Mouse (Mus musculus): ENCODE measurements at regions not wholly inside any gene's neighbourhood (a gene's known extent, or its start where the extent isn't known, plus 50 kb on each side); places are given as distances from the start of the nearest gene placed in this dataset.

DNA sequence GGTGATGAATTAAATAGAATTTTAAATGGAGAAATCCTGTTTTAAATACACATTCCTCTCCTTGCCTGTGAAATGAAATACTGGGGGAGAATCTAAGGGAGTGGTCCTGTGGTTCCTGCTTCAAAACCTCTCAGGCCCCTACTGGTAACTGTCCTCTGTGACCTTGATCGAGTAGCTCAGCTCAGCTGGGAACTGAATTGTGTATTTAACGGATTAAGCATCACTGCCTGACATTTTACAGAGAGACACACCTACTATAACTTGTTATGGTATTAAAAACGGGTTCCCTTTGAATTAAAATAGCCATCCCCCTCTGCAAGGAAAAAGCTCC, 203.2 kb upstream of the Chl1 start:
- no peak for ATAC-seq (replicated peaks; ENCODE audit: poor library complexity)

DNA sequence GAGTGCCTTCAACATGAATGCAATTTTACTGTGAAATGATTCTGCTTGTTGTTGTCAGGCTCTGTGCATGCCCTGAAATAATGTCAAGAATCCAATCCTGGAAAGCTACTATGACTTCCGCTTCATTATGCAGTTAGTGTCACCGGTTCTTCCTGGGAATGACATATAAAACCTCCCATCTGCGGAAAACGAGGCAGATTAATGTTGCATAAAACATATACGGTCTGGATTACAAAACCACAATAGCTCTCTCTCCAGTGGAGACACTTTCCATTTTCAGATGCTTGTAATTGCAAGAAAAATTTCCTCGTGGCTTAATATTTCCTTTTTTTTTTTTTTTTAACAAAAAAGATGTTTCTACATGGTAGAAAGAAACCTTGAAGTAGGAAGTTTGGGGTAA, 198.2 kb upstream of the Chl1 start:
- ATAC-seq (replicated peaks; ENCODE audit: poor library complexity) = peak; percentile 54

- ATAC-seq (replicated peaks; ENCODE audit: poor library complexity) = no peak
These were observed 197.5 kb upstream of the Chl1 start for GRCm38 (mm10) chr6:103312935-103313334.

- ATAC-seq (replicated peaks; ENCODE audit: poor library complexity) = no peak
These were observed 192.3 kb upstream of the Chl1 start for GRCm38 (mm10) chr6:103318081-103318480.

- ATAC-seq (replicated peaks; ENCODE audit: poor library complexity) = peak; percentile 72
These were observed 191.6 kb upstream of the Chl1 start for GRCm38 (mm10) chr6:103318677-103319359.

- no peak for ATAC-seq (replicated peaks; ENCODE audit: poor library complexity)
These were observed 190.4 kb upstream of the Chl1 start for GRCm38 (mm10) chr6:103319964-103320363.

DNA sequence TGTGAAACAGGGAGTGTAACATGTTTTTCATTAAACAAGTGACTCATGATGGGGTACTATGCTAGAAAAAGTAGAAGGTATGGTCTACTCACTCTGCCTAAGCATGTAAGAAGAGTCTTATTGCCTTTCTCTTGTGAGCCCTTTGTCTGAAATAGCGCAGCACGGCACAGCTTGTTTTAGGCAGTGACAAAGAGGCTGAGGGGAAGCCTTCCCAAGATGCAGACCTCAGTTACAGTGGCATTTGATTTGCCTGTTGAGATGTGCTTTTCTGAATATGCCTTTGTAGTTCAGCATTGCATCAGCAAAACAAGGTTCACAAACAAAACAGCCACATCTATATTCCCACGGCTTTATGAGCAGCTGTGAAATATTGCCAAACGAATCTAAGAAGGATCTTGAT, 189.8 kb upstream of the Chl1 start:
- no peak for ATAC-seq (replicated peaks; ENCODE audit: poor library complexity)

GRCm38 (mm10) chr6:103321058-103321457, 189.3 kb upstream of the Chl1 start:
- ATAC-seq (replicated peaks; ENCODE audit: poor library complexity) = no peak

DNA sequence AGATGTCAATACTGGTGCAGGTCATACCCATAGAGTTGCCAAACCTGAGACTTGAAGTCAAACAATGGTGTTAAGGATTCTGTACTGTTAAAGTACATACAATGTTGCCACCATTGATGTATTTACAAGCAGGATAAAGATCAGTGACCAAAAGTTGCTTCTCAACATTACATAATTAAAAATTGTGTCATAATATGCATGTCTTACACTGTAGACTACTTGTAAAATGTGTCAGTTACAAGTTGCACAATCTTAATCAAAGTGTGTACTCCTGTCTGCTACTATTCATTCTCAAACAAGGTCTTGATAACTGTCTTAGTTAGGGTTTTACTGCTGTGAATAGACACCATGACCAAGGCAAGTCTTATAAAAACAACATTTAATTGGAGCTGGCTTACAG, 187.9 kb upstream of the Chl1 start:
- peak; percentile 74 for ATAC-seq (replicated peaks; ENCODE audit: poor library complexity)

GRCm38 (mm10) chr6:103335683-103336082, 174.7 kb upstream of the Chl1 start:
- ATAC-seq (replicated peaks; ENCODE audit: poor library complexity) = no peak

DNA sequence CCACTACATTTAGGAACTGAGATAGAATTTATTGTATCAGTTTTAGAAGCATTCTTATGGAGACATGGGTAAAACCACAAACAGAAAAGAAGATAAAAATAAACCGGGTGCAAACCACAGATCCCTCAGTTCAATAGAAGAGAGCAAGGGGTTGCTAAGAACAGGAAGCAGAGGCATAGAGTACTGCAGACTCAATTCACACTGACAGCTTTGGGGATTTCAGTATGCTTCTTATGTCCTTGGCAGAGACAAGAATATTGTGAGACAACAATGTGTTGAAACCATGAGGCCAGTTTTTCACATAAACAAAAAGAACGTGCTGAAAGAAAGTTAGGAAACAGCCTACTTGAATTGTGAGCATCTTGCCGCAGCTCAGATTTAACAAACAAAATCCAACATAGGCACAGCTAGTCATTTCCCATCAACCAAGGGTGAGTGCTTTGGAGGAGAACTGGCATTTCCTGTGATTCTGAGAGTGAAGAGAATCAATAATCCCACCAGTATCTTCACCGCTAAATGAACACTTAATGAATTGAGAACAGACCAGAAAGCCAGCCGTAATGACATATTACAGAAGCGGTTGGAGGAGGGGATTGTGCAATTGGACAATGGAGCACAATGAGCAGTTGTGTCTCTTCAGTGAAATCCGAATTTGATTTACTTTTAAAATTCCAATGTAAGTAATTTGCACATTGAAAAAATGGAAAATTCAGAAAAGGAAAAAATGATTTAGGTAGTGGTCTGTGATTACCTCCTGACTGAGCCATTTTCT, 170.2 kb upstream of the Chl1 start:
- ATAC-seq (replicated peaks; ENCODE audit: poor library complexity) = peak; percentile 83

DNA sequence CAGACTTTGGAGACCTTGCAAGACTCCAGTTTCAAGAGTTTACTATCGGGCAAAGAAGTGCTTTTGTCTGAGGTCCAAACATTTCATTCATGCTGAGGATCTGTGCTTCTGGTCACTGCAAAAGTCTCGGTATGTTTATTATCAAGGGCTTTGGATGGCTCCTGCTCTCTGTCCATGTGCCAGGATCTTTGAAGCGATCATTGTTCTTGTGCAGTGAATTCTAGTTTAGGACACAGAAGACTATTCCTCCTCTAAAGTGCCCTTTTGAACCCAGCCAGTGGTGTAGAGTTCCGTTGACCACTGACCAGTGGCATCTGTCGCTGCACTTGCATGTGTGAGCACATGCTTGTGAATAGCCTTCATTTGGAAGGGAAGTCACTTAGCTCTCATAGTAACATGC, 166.9 kb upstream of the Chl1 start:
- no peak for ATAC-seq (replicated peaks; ENCODE audit: poor library complexity)

DNA sequence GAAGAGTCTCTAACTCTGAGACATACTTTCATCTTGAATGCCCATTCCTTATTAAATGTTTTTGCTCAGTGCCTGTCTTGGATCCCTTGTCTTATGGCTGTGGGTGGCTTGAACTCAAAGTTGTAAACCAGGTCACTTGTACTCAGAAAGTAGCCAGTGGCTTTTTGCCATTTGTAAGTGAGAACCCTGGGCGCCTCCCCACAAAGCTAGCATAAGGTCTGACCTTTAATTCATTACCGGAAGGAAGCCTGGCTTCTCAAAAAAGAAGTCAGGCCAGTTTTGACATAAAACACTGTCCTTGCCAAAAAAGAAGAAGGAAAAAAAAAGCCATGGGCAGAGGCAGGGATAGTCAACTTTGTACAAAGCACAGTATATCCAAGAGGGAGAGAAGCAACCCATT, 166.0 kb upstream of the Chl1 start:
- peak; percentile 16; the same call in 1 of the 2 replicates for ATAC-seq (replicated peaks; ENCODE audit: poor library complexity)

- peak; percentile 81 for ATAC-seq (replicated peaks; ENCODE audit: poor library complexity)
These were observed 165.2 kb upstream of the Chl1 start for GRCm38 (mm10) chr6:103345195-103345594.

GRCm38 (mm10) chr6:103352405-103353124, 157.8 kb upstream of the Chl1 start:
- ATAC-seq (replicated peaks; ENCODE audit: poor library complexity) = peak; percentile 60; the same call in 1 of the 2 replicates

DNA sequence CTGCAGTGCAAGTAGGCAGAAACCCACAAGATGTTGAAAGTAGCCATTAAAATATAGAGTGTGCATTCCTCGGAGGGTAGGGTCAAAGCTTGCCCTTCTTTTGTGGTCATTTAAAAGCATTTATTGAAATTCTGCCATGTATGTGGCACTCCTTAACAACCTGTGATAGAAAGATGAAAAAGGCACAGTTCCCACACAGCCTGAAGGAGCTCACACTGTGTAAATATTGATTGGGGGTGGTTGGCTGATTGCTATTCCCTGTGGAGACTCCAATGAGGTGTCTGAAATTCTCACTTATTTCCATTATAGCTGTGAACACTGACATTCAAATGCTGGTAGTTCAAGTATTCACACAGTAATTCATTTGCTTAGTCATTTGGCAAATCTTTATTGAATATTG, 157.0 kb upstream of the Chl1 start:
- no peak for ATAC-seq (replicated peaks; ENCODE audit: poor library complexity)

DNA sequence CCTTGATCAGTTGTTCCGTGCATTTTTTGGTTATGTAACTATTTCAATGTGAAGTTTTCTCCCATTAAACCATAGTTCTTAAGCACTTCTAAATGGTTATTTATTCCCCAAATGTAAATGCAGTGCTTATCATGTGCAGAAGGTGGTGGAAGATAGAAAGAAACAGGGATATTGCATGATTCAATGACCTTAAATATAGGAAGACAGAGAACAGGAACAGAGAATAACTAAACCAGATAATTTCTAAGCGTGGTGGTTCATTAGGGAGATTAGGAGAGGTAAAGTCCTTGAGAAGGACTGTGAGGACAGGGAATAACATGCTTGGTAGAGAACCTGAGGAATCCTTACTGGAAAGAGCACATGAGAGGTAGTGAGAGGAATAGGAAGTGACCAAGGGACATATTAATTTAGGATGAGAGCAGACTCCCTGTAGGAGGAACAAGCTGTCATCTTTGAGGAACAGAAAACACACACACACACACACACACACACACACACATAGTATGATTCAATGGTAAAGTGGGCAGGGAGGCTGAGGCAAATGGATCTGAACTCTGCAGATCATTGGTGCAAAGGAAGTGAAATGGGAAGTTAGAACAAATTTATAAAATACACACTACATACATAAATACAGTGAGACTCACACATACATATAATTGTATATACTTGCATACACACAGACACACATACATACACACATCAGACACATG, 143.4 kb upstream of the Chl1 start:
- peak; percentile 96 for ATAC-seq (replicated peaks; ENCODE audit: poor library complexity)

DNA sequence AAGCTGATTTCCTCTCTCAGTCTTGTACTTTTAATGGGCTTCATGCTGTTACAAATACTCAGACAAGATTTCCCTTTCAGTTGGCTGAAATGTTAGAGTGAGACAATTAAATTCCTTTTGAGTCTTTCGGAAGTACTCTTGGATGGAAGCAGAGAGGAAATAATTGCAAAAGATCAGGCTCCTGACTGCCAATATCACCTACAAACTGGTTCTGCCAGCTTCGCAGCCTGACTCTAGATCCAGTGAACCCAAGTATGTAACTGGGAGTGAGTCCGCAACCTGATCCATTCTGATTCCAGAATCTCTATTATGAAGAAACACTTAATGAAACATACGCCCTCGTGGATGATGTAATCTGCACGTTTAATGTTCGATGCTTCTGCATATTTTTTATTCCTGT, 135.4 kb upstream of the Chl1 start:
- no peak for ATAC-seq (replicated peaks; ENCODE audit: poor library complexity)

GRCm38 (mm10) chr6:103377277-103377676, 133.1 kb upstream of the Chl1 start:
- ATAC-seq (replicated peaks; ENCODE audit: poor library complexity) = no peak

- no peak for ATAC-seq (replicated peaks; ENCODE audit: poor library complexity)
These were observed 132.3 kb upstream of the Chl1 start for GRCm38 (mm10) chr6:103378047-103378446.

DNA sequence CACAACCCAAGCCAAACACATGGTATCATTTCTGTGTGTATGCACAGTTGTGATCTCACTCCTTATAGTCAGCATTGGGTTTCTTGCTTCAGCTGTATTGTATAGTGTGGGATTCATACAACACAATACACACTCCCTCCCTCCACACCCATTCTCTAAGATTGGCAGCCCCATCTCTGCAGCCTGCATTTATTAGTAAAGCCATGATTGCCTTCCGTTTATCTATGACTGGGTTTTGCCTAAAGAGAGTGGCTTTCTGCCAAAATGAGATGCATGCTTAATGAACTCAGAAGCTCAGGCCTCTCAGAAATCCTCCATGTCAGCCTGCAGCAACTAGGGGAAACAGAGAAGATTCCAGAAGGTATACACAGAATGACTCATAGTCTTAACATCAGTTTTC, 129.4 kb upstream of the Chl1 start:
- no peak for ATAC-seq (replicated peaks; ENCODE audit: poor library complexity)
